Mouse (Mus musculus) cerebellum, adult 9-11 months (tissue): ENCODE measurements around the gene Fastk.

Experiments used
- DNase-seq: peaks from one replicate; pipeline ENCODE4 v3.0.0; 2022

Gene Fastk

DNA sequence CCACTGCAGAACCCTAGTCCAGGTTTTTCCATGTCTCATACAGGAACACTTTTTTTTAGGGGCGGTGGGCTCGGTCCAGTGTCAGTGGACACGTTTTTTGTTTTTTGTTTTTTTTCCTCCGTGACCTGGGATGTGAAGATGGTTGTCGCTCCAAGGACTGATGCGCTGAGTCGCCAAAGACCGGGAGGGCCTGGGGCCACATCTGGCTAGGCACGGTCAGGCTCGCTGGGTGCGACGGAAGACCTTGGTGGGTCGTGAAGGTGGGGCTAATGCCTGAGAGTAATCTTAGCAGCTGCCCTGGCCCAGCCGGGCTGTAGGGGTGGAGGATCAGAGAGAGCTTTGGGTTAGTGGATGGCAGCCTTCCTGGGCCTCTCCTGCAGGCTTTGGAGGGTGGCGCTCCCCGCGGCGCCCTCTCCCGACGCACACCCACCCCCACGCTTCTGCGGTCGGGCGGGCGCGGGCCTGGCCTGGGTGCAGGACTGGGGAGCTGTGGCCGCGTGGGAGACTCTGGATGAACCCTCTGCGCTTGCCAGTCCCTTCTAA is 7.7 kb upstream of the Fastk start:
- no peak for DNase-seq

DNA sequence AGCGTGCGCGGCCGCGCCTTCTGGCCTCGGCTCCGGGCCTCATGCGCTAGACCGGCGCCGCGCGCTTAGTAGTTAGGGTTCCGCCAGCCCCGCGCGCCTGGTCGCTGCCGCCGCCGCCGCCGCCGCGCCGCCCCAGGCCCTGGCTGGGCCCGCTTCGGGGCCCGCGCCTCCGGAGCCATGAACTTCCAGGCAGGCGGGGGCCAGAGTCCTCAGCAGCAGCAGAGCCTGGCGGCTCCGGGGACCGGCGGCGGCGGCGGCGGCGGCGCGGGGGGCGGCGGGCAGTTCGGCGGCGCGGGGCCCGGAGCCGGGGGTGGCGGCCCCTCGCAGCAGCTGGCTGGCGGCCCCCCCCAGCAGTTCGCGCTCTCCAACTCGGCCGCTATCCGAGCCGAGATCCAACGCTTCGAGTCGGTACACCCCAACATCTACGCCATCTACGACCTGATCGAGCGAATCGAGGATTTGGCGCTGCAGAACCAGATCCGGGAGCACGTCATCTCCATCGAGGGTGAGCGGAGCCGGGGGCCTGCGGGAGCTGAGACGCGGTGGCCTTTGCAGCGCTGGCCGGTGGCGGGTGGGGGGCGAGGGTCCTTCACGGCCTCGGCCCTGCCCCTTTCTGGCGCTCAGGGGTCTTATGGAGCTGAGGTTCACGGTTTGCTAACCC is 7.1 kb upstream of the Fastk start, which contains the start of gene Agap3:
Agap3 (plus strand) TSS at position 148 of the 661 bp plus-strand sequence.
- DNase-seq, result peak; percentile 78

DNA sequence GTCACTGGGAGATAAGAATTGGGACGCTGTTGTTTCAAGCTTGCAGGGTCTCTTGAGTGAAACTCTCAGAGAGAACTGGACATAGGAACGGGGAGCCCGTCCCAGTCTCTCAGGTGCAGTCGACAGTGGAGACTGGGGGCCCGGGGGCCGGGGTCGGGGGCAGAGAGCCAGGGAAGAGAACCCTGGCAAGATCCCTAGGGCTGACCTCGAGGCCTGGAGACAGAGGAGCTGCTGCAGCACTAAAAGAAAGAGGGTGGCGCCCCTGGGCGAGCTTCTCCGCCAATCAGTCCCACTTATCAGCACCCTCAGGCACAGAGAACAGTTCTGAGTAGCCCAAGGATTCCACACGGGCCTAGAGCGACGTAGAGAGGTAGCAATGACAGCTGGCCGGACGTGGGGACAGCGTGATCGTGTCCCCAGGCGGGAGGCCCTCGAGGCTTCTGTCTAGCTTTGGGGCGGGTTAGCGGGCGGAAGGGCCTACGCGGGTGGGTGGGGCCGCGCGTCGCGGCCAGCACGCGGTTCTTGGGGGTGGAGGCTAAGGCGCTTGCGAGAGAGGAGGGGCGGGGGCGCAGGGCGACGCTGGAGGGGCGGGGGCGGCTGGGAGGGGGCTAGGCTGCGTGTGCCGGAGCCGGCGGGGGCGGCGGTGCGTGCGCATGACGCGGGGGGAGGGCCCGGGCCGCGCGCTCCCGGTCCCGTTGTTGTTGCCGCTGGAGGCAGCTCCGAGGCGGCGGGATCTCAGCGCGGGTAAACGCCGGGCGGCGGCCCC is 6.4 kb upstream of the Fastk start:
- peak; percentile 90 for DNase-seq

DNA sequence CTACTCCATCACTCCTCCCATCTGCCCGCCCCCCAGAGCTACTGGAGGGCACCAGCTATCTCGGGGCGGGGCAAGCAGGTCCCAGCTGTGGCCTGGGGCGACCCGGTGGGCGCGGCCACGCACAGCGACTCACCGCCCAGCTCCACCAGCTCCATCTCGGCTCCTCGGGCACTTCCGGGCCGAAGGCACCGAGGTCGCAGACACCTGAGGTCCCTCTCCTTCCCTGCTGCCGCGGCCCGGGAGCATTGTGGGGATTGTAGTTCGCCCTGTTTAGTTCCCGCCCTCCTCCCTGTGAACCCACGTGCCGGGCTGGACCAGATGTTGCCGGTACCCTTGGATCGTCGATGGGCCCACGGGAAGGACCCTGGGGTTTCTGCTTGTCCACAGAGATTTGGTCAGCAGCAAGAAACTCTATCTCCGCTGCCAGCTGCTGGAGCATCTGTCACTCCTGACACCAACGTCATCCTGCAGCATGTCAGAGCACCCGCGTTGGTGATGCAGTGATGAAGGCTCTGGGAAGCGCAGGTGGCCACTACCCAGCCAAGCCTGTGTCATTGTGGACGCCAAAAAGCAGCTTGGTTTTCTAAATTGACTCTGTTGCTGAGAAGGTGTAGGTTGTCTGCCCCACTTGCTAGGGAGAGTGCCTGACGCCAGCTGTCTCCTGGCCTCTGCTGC is 2.7 kb upstream of the Fastk start, which contains the start of gene Tmub1:
Tmub1 (minus strand) TSS at position 231 of the 675 bp plus-strand sequence.
- DNase-seq, result peak; percentile 89

DNA sequence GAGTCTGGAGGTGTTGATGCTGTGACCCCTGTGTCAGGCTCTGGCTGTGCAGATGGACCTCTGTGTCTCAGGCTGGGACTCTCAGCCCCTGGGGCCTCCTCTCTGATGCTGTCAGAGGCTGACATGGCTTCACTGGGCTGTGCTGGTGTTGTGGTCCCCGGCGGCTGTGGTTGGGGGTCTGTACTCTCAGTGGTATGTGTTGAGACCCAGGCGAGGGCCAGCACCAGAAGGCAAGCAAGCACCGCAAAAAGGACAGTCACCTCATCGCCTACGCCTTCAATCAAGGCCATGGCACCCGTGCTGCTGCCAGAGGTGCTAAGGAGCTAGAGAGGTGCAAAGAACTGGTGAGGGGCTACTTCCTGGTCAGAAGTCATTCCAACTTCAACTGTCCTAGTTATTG is 1.5 kb upstream of the Fastk start:
- peak; percentile 67 for DNase-seq

DNA sequence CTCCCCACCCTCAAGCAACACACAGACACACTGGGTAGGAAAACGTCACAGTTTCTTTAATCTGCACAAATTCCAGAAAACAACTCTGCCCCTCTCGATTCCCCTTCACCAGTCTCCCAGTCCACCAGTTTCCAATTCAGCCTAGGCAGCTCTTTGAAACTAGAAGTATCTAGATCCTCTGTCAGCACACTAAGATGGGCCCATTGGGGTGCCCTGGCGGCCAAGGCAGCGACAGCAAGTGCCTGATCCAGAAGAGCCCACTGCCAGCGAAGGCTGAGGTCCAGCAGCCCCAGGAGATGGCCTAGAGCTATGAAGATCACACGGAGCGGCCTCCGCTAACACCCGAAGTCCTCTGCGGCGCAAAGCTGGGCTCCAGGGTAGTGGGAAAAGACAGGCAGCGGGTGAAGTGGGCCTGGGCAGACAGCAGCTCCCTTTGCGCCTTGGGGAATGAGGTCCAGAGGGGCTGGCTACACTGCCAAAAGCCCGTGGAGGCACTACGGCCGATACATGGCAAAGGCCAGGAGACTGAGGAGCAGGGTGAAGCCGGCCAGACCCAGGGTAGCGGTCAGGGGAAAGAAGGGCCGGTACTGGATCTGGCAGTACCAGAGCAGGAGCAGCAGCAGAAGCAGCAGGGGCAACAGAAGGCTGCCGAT is 467 bp upstream of the Fastk start:
- DNase-seq, result no peak

DNA sequence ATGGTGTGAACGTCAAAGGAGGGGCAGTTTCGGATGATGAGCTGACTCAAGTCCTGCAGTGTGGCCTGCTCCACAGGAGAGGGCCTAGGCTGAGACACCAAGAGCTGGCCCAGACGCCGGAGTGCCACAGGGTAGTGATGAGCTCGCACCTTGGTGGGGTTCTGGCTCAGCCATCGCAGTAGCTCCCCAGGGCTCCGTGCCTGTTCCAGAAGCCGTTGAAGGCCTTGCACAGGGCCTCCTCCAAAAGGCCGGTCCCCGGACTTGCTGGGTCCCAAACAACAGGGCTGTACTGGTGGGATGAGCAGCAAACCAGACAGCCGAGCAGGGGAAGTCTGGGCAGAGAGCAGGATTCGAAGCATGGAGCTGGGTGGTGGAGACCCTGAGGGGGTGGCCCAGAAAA is 1.2 kb downstream of the Fastk start:
- DNase-seq, result peak; percentile 69

DNA sequence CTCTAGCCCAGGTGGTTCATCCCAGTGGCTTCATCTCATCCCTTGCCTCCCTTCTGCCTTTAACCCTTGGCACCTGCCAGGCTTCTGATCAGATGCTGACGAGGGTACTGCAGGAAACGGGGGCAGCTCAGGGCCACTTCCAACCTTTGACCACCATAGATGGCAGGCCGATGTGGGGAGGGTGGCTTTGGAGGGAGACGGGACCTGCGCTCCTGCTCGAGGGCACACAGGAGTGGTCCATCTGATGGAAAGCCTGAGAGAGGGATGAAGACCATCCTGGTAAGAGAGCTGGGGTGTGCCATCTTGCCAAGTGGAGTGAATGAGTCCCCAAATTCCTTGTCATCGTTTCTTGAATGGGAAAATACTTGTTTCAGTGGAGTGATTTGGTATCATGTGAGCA is 1.9 kb downstream of the Fastk start:
- peak; percentile 50 for DNase-seq

DNA sequence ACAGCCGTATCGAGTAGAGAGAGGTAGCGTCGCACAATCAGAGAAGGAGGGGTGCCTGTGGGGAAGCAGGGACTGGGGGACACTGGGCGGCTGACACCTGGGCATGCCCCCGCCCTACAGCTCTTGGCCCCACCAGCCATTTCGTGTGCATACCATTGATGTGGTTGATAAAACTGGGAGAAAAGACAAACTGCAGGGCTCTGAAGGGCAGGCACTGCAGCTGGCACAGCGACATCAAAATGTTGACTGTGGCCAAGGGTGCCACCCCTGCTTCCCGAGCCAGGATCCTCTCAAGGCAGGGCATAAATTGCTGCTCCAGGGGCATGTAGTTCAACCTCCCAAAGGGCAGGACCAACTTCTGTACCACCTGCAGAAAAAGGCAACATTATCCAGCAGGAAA is 3.1 kb downstream of the Fastk start:
- no peak for DNase-seq

DNA sequence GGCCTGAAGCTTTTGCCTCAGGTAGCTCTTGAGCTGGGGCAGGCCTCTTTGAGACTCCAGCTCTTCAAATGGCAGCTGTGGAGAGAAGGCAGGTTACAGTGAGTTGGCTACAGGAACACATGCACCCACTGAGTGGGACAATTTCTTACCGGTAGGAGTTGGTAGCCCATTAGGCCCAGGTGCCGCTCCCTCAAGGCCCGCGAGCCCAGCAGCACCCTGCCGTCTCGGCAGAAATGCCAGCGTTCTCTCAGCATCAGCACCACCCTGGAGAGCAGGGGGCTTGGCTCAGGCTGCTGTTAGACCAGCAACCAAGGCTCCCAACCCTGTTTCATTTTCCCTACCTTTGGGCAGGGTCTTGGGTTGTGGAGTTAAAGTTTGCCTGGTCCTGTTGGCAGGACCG is 3.9 kb downstream of the Fastk start:
- DNase-seq, result no peak

DNA sequence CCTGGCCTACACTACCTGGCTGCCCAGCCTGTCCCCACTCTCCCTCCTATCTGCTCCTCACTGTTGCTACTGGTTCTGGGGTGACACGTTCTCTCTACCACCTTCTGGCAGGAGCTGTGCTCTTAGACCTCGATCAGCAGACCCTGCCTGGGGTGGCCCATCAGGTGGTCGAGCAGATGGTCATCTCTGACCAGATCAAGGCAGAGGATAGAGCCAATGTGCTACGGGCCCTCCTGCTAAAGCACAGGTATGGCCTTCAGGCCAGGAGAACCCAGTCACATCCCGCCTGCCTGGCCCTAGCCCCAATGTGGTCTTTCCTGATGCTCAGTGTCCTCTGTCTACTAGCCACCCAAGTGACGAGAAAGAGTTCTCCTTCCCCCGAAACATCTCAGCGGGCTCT is 11.1 kb downstream of the Fastk start:
- DNase-seq, result no peak

DNA sequence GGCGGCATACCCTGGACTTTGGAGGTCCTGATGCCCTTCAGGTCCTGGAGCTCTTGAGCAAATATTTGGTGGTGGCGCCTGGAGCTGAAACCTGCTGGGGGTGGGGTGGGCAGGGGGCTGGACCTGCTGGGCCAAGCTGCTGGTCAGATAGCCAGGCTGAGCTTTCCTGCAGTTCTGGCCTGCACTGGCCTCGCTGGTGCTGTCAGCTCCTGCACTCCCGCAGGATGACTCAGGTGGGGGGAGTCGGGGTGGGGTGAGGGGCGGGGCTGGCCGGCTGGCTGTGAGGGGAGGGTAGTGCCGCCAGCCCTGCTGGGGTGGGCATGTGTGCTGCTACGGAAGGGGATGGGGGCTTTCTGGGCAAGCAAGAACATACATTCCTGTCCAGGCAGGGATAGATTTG is 16.5 kb downstream of the Fastk start:
- DNase-seq, result no peak

DNA sequence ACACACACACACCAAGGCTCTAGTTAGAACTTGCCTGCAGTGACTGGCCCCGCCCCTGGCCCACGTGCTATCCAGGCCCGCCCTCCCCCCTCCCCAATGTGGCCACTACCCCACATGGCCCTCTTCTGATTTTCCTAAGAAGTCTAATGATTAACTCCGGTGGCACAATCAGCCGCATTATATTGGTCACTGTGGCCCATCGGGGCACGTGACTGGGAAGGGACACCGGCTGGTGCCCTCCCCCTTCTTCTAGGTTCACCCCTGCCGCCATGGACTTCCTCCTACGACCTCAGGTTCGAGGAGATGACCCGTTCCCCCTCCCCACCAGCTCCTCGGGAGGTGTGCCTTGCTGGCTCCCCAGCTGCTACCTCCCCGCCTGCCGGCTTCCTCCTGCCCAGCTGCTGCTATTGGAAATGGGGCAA is 17.1 kb downstream of the Fastk start:
- DNase-seq, result peak; percentile 51

DNA sequence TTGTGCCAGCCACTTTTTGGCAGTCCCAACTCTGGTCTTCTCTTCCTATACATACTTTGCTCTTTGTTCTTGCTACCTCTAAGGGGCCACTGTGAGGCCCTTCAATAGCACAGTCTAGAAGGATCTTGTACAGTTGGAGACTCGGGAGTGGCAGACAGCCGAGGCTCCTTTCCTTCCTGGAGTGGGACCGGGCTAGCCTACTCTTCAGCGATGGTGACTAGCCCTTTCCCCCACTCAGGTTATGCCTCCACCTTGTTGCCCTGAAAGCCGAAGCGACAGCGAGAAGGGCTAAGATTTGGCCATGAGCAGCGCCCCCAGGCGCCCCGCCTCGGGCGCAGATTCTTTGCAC is 17.8 kb downstream of the Fastk start:
- peak; percentile 36 for DNase-seq

DNA sequence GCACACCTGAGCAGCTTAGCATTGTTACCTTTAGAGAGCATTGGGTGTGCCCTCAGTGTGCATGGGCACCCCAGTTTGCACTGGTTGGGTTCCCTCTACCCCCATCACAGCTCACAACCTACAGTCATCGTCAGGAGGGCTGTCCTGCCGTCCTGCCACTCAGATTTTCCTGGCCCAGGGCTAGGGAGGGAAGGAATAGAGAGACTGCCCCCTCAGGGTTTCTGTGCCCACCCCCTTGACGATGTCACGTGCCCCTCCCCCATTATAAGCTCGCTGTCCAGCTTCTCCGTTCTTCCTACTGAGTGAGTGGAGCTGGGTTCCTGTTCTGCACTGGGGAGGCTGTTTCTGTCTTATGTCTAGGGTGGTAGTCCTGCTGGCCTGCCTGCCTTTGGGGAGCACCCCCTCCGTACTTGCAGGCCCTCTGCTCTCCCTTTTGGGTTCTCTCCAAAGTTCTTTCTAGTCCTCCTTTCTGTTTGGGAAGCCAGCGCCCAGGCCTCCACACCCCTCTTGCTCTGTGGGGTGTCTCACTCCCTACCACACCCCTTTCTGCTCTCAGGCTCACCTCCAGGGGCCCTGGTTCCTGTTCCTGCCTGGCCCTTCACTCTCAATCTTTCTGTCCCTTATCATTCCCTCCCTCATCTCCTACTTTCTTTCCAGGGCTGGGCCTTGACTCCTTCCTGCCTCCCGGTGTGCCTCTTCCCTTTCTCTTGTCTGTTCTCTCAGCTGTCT is 18.4 kb downstream of the Fastk start:
- DNase-seq, result peak; percentile 54

DNA sequence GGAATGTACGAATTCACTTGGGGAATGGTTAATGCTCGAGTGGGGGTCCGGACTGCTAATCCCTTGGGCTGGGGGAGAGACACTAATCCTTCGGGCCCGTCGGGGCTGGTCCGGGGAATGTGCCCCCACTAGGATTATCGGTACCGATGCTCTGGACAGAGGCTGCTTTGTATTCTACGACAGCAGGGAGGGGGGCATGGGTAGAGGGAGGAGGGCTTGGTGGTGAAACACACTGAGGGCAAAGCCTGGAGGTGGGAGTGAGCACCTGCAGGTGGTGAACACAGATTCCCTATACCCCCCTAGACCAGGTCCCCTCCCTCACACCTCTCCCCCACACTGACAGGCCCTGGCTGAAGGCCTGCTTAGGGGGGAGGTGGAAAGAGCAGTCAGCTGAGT is 19.1 kb downstream of the Fastk start:
- no peak for DNase-seq

DNA sequence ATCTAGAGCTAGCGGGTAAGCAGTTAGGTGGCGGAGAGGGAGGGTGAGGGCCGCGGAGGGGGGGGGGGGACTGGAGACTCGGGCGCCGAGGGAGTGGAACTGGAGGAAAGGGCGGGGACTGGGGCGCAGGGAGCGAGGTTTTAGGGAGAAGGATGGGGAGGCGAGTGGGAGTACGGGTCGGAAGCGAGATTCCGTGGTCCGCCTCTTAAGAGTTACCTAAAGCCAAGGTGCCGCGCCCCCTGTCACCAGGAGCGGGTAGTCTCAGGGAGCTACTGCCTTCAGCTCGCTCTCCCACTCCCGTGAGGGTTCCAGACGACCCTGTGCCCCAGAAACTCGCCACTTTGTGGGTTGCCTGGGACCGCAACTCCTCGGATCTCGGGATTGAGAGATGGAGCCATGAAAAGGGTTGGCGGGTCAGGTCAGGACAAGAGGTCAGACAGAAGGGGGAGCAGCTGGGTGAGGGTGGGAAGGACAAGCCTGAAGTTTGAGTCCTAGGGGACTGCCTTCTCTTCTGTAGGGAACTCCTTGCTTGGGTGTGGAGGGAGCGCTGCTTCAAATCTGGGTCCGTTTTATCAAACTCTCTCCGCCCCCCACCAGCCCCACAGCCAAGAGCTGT is 19.6 kb downstream of the Fastk start:
- peak; percentile 70 for DNase-seq

DNA sequence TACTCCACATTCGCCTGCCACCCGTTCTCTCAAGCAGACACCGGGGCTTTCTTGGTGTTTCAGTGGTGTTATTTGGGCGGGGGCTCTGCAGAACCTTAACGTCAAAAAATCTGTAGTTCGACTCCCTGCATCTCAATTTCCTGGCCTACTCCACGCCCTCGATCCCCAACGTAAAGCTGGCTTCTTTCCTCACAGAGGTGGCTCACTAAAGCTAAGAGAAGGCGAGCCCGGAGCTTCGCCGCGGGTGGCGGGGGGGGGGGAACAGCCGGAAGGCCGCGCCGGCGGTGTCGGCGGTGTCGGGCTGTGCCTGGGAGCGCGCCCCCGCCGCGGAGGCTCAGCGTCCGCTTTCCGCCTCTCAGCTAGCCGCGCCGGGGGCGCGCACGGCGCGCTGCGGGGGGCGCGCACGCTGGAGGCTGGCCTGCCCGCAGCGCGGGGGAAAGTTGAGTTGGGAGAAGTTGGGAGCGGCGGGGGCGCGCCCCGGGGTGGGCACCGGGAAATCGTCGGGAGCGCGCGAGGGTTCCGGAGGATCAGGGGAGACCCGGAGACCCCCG is 20.2 kb downstream of the Fastk start:
- DNase-seq, result peak; percentile 80

DNA sequence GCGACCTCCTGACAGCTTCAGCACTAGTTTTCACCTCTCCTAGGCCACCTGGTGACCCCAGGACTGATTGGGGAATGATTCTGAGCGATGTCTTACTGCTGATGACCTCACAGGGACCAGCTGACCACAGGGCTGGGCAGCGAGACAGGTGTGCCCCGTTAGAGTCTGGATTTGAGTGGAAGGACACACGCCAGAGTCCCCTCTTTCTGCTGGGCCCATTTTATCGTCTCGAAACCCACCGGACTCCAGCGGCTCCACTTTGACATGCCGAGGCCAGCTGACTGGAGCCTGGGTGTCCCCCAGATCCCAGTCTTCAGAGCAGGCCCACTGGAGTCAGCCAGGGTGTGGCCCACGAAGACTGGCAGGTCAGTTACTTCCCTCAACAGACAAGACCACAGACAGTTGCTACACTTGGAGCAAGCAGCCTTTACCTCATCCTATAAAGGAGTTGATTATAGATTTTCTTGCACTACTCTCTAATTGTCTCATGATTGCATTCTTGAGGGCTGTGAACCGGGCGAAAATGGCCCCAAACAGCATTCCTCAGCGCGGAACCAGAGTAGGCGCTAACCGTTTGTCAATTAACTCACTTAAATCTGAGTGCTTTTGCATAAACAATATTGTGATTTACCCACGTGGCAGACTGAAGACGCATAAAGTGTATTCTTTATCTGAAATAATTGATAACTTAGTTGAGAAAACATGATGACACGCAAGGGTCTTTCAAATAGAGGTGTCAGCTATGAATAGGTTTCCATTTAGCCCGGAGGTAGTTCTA is 20.9 kb downstream of the Fastk start:
- no peak for DNase-seq

DNA sequence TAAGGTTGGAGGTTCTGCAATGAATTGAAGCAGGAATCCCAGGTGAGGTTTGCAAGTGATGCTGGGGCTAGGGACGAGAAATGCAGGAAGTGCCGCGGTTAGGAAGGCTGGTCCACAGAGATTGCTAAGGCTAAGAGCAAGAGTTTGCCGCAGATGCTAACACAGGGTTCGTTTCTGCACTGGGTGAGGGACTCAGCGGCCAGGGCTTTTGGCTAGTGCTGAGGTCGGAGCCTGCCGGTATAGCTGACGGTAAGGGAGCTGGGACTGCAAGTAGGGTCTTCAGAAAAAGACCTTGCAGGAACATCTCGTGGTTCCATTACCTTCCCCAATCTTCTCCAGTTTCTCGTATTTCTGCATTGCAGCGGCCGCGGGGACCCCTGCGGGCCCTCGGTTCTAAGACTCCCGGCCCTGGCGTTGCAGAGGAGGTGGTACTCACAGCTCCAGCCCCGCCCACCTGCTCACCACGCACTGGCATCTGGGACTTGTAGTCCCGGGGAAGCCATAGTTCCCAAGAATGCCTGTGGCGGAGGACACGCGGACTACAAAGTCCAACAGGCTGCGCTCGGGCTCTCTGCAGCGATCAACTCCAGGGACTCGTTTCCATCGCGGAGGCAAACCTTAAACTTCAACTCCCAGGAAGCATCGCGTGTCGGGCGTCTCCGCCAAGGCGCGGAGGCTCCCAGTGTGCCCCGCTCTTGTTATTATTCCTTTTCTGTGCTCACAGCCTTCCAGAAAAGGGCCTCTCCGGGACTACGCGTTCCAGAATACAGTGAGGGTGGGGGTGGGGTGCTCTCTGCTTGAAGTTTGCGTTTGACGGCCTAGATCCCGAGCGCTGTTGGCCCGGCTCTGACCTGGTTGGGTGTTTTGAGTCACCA is 21.7 kb downstream of the Fastk start, which contains the start of the genes Cdk5 and Slc4a2:
Cdk5 (minus strand) TSS at position 402 of the 875 bp plus-strand sequence.
Slc4a2 (plus strand) TSS at position 709 of the 875 bp plus-strand sequence.
- DNase-seq, result peak; percentile 99
